Mouse (Mus musculus) liver, adult 2 months (tissue): ENCODE results near the gene Afmid. TPM values are rescaled to one million over a fixed set of nuclear protein-coding genes. Genes with fewer than 3 reads are reported as not detected.

Source experiments
- DNase-seq: peaks from one replicate; pipeline ENCODE4 v3.0.0-alpha.2; 2011; ENCODE audit warnings: low read depth, low spot score; ENCODE audit errors: extremely low read depth
- H3K27ac ChIP-seq: fragments of 200-500 bp; replicated peaks from 2 replicates; pipeline ENCODE4 v1.5.1; 2012; ENCODE audit warnings: low read depth, mild to moderate bottlenecking, control low read depth, inconsistent platforms, low read length; ENCODE audit not compliant: insufficient read depth
- H3K27me3 ChIP-seq: fragments of 200-500 bp; 2 replicates; pipeline ENCODE4 v1.6.1; 2012; ENCODE audit warnings: mild to moderate bottlenecking, moderate library complexity, low read length, inconsistent platforms; ENCODE audit not compliant: control insufficient read depth, insufficient read depth
- H3K36me3 ChIP-seq: fragments of 200-500 bp; 2 replicates; pipeline ENCODE4 v1.6.1; 2012; ENCODE audit warnings: low read length, inconsistent platforms; ENCODE audit not compliant: control insufficient read depth, insufficient read depth
- H3K4me1 ChIP-seq: fragments of 200-500 bp; 2 replicates; pipeline ENCODE4 v1.6.1; 2011; ENCODE audit warnings: low read length; ENCODE audit not compliant: control insufficient read depth, insufficient read depth
- H3K4me3 ChIP-seq: fragments of 200-500 bp; 2 replicates; pipeline ENCODE4 v1.5.1; 2011; ENCODE audit warnings: low read depth, mild to moderate bottlenecking, control low read depth, low read length, moderate library complexity; ENCODE audit not compliant: insufficient read depth
- H3K79me2 ChIP-seq: fragments of 200-500 bp; 2 replicates; pipeline ENCODE4 v1.6.1; 2012; ENCODE audit warnings: inconsistent platforms, mild to moderate bottlenecking, low read length, moderate library complexity; ENCODE audit not compliant: control insufficient read depth, insufficient read depth
- H3K9ac ChIP-seq: fragments of 200-500 bp; 2 replicates; pipeline ENCODE4 v1.6.1; 2012; ENCODE audit warnings: low read depth, mild to moderate bottlenecking, control low read depth, inconsistent platforms, low read length
- CTCF ChIP-seq: fragments of 200-500 bp; IDR thresholded peaks from 2 replicates; pipeline ENCODE4 v1.5.1; 2011; ENCODE audit warnings: low read depth, low read length, control low read depth
- POLR2A ChIP-seq: fragments of 200-500 bp; IDR thresholded peaks from 2 replicates; pipeline ENCODE4 v1.6.1; 2011; ENCODE audit warnings: low read length, control low read depth; ENCODE audit not compliant: insufficient read depth; ENCODE audit errors: extremely low read depth
- WGBS: fragments of 180-500 bp; shearing (Covaris S2); methylation state at CpG from one replicate; pipeline ENCODE4 v1.1.7; 2018; 5-methylcytosine and 5-hydroxymethylcytosine counted together
- polyA plus RNA-seq: library from polyadenylated mRNA; depleted of rRNA; stranded (reverse); fragments of >200 nt; gene quantifications from 2 replicates; pipeline ENCODE4 v1.2.3, GENCODE M21; 2012
- total RNA-seq: library from RNA; depleted of rRNA; stranded (reverse); fragments of >200 nt; gene quantifications from 2 replicates; pipeline ENCODE4 v1.2.3, GENCODE M21; 2014

The Afmid gene
- total and polyA plus RNA-seq, 2 experiments: 117 to 119 TPM

DNA sequence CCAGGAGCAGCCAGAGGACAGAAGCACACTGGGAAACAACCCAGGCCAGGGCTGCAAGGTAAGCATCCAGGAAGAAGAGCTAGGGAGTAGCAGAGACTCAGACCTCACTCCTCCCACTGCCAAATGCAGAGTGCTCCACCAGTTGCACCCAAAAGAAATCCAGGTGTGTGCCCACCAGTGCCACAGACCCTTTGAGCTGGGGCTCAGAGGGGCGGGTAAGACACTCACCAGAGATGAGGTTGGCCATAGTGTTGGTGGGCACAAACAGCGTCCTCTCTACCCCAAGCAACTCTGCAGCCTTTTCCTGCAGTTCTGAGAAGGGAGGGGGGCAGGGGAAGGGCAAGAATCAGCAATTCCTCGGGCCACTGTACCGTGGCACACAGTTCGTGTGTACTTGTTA is 45.7 kb downstream of the Afmid start:
- Histone ChIP-seq H3K9ac (no peak overlapping the region), H3K4me3 (no peak overlapping the region), H3K36me3 (no peaks in the 10 kb centered on the region), H3K27me3 (no peaks in the 10 kb centered on the region), H3K79me2 (no peaks in the 10 kb centered on the region), H3K4me1 (peaks cover 12% of the 10 kb centered on the region; the same call in 1 of the 2 replicates), H3K27ac (no peak overlapping the region)
- TF ChIP-seq CTCF: no peak
- TF ChIP-seq POLR2A: no peak
- DNase-seq: no peak
- 87% methylated on average over 5 of the region's 5 CpGs for WGBS

GRCm38 (mm10) chr11:117871911-117872584 is 46.3 kb downstream of the Afmid start:
- Histone ChIP-seq H3K9ac (no peak overlapping the region), H3K36me3 (no peaks in the 10 kb centered on the region), H3K27me3 (no peaks in the 10 kb centered on the region), H3K4me1 (peaks cover 12% of the 10 kb centered on the region; the same call in 1 of the 2 replicates), H3K4me3 (no peak overlapping the region), H3K27ac (no peak overlapping the region), H3K79me2 (no peaks in the 10 kb centered on the region)
- 71% methylated on average over 12 of the region's 12 CpGs for WGBS
- no peak for DNase-seq
- TF ChIP-seq CTCF (no peak), POLR2A (no peak)

GRCm38 (mm10) chr11:117872861-117873608 is 47.3 kb downstream of the Afmid start, which contains the start of gene Tha1:
Gene Tha1, minus strand, starts transcription at chr11:117873481.
- 2% methylated on average over 51 of the region's 51 CpGs for WGBS
- peak within 1 kb of the TSS; percentile 75 for H3K27ac ChIP-seq
- peak within 1 kb of the TSS; percentile 88 for H3K4me3 ChIP-seq
- no peaks in the 10 kb centered on the region for H3K27me3 ChIP-seq
- peaks cover 19% of the 10 kb centered on the region for H3K4me1 ChIP-seq
- H3K36me3 ChIP-seq: no peaks in the 10 kb centered on the region
- no peaks in the 10 kb centered on the region for H3K79me2 ChIP-seq
- peak; percentile 76 for DNase-seq
- peak; percentile 70 for TF ChIP-seq POLR2A
- no peak for TF ChIP-seq CTCF
- peak within 1 kb of the TSS; percentile 95 for H3K9ac ChIP-seq

- no peaks in the 10 kb centered on the region for H3K27me3 ChIP-seq
- H3K27ac ChIP-seq: no peak overlapping the region
- TF ChIP-seq POLR2A: no peak
- peak; percentile 37; the same call in 1 of the 2 replicates for TF ChIP-seq CTCF
- 60% methylated on average over 4 of the region's 4 CpGs for WGBS
- no peak overlapping the region for H3K9ac ChIP-seq
- no peaks in the 10 kb centered on the region for H3K79me2 ChIP-seq
- DNase-seq: no peak
- peaks cover 29% of the 10 kb centered on the region for H3K4me1 ChIP-seq
- H3K4me3 ChIP-seq: no peak overlapping the region
- no peaks in the 10 kb centered on the region for H3K36me3 ChIP-seq
These were observed 48.7 kb downstream of the Afmid start for GRCm38 (mm10) chr11:117874419-117874818.

- Histone ChIP-seq H3K79me2 (no peaks in the 10 kb centered on the region), H3K36me3 (no peaks in the 10 kb centered on the region), H3K4me1 (peaks cover 28% of the 10 kb centered on the region), H3K9ac (no peak overlapping the region), H3K4me3 (no peak overlapping the region), H3K27ac (peak overlapping the region; percentile 11; the same call in 1 of the 2 replicates), H3K27me3 (no peaks in the 10 kb centered on the region)
- WGBS: 71% methylated on average over 6 of the region's 6 CpGs
- no peak for TF ChIP-seq CTCF
- TF ChIP-seq POLR2A: no peak
- no peak for DNase-seq
These were observed 50.0 kb downstream of the Afmid start for GRCm38 (mm10) chr11:117875681-117876080.
